9 mouse cellular contexts compared by ENCODE assay signal in the genomic region with DNA sequence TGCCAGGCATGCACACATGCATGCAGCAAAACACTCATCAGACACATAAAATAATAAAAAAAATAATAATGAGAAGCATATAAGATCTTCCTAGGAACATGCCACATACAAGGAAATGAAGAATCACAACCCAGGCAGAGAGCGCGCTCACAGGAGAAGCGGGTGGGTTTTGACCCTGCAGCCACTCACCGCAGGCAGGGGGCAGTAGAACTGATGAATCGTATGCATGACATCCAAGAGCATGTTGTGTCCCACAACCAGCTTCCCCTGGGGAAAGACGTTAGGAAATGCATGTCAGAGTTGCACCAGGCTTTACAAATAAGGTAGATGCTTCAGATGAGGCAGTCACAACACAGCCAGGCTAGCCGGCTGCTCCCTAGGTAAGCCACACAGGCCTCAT. TPM values are rescaled to one million over a fixed set of nuclear protein-coding genes. Genes with fewer than 3 reads are reported as not detected.
DNase-seq lines count a peak whose midpoint lies in the region; ATAC-seq and TF ChIP-seq lines count a peak whose summit lies in the region.
"Had no signal": no experiment of that assay in that cellular context is flagged by ENCODE, and none has a peak within 500 bp of the region (broad histone marks: within the 10 kb centered on the region; RNA-seq: fewer than 3 reads in every experiment).

No protein-coding gene starts in this region.

- peaks cover 0 to 3% of the 10 kb centered on the region in 2 experiments; a peak in 1 of 4 replicates for H3K36me3 ChIP-seq in MEL (ENCODE audit: control insufficient read depth in 1 of 2, insufficient read depth in 2 of 2, low read length in 2 of 2)

- no peaks in the 10 kb centered on the region for H3K27me3 ChIP-seq in MEL (ENCODE audit: control insufficient read depth in 1 of 2, insufficient read depth in 2 of 2, low read length in 2 of 2)
- H3K27me3 ChIP-seq: neural tube, embryonic 12.5 days had no signal

- peak; percentile 52 for DNase-seq in adrenal gland, postnatal 14 days
- no peak for DNase-seq in adrenal gland, postnatal 4 days (ENCODE audit: low spot score in 2 of 2)
- DNase-seq in left cerebral cortex, adult 2 months (ENCODE audit: extremely low spot score in 1 of 2, low spot score in 2 of 2), result no peak
- no peak for DNase-seq in left cerebral cortex, adult 11 months (ENCODE audit: low spot score)
- DNase-seq in MEL (ENCODE audit: low read depth, low spot score), result peak; percentile 16
- peak; percentile 8 for DNase-seq in lung, postnatal 36 days
- no peak for DNase-seq in yolk sac, embryonic 10.5 days (ENCODE audit: low spot score)

- no peaks in the 10 kb centered on the region; a peak in 1 of 4 replicates for H3K4me1 ChIP-seq in MEL (ENCODE audit: control insufficient read depth in 1 of 2, insufficient read depth in 2 of 2, low read length in 2 of 2)
- H3K4me1 ChIP-seq: neural tube, embryonic 12.5 days had no signal

- H3K9me3 ChIP-seq in MEL (replicated peaks; ENCODE audit: insufficient read depth, low read length), result no peaks in the 10 kb centered on the region
- H3K9me3 ChIP-seq: neural tube, embryonic 12.5 days had no signal

- H3K27ac ChIP-seq in left cerebral cortex, adult 2 months, result no peak overlapping the region
- H3K27ac ChIP-seq in MEL (ENCODE audit: control insufficient read depth, low read depth, low read length), result no peak overlapping the region
- H3K27ac ChIP-seq: neural tube, embryonic 12.5 days had no signal

- H3K9ac ChIP-seq in MEL (ENCODE audit: control insufficient read depth, low read depth, low read length, poor library complexity, severe bottlenecking), result no peak overlapping the region
- H3K9ac ChIP-seq: neural tube, embryonic 12.5 days had no signal

- no peaks in the 10 kb centered on the region for H3K79me2 ChIP-seq in MEL (ENCODE audit: control insufficient read depth, insufficient read depth, low read length, poor library complexity)

- no peak for TF ChIP-seq EP300 in MEL (IDR thresholded peaks at IDR 0.05; ENCODE audit: low read depth in 1 of 2, low read length in 2 of 2)

- no peak; the same call in 1 of the 2 replicates for TF ChIP-seq RAD21 in MEL (IDR thresholded peaks at IDR 0.05; ENCODE audit: low read depth, low read length)

- no peak overlapping the region for H3K4me3 ChIP-seq in left cerebral cortex, adult 2 months
- H3K4me3 ChIP-seq in MEL (ENCODE audit: control insufficient read depth in 1 of 2, insufficient read depth in 1 of 2, low read depth in 2 of 2, low read length in 2 of 2), result no peak overlapping the region
- H3K4me3 ChIP-seq: neural tube, embryonic 12.5 days had no signal

- TF ChIP-seq CTCF in left cerebral cortex, adult 2 months (IDR thresholded peaks at IDR 0.05), result peak; percentile 41
- TF ChIP-seq CTCF in MEL (IDR thresholded peaks at IDR 0.05 in 2 of 3, conservative IDR thresholded peaks at IDR 0.05 in 1 of 3; ENCODE audit: control insufficient read depth in 1 of 3, insufficient read depth in 1 of 3, low read depth in 2 of 3, low read length in 3 of 3, poor library complexity in 1 of 3, severe bottlenecking in 1 of 3), result peak; percentile 28 to 53 (median 39); a peak in 5 of 6 replicates

- intact Hi-C loops in left cerebral cortex, adult 2 months (cut with DNase I), result no loop called here

- TF ChIP-seq POLR2A in MEL (IDR thresholded peaks at IDR 0.05; ENCODE audit: control insufficient read depth in 1 of 2, insufficient read depth in 1 of 2, low read depth in 1 of 2, low read length in 2 of 2, poor library complexity in 1 of 2), result no peak

- ATAC-seq in megakaryocyte, adult 5-6 weeks (ENCODE audit: poor library complexity, severe bottlenecking), result no peak

TF ChIP-seq in MEL, 35 proteins besides CTCF, POLR2A, EP300 and RAD21:
- no peak for TF ChIP-seq JUND (IDR thresholded peaks at IDR 0.05; ENCODE audit: low read depth, low read length)
- peak; percentile 20; the same call in 1 of the 2 replicates for TF ChIP-seq SMC3 (IDR thresholded peaks at IDR 0.05; ENCODE audit: low read depth, low read length)
TF ChIP-seq in MEL: peak in this region for 1.

RNA-seq across cellular contexts. Expression of a gene that starts 27.9 kb away (rescaled TPM):
- 34.1 and 34.6 TPM in 2 replicates for total RNA-seq in adrenal gland, postnatal 14 days (2021)
- 10 to 100 TPM; 47.8 to 52.0 TPM for total RNA-seq in adrenal gland, postnatal 4 days (2021)
- 10 to 100 TPM; 21.0 to 22.8 TPM for total RNA-seq in left cerebral cortex, adult 2 months (2021)
- 25.2 and 26.7 TPM in 2 replicates for total RNA-seq in MEL (2012; rRNA removed)
- polyA plus RNA-seq in MEL (2012; ENCODE audit: insufficient read depth in 1 of 2, insufficient read length in 2 of 2, low read depth in 1 of 2, low replicate concordance in 2 of 2, missing spikeins in 1 of 2), result 100 to 1,000 TPM in 1 of 2 experiments, 10 to 100 TPM in 1; 38.2 to 160 TPM
- 6.5 and 8.6 TPM in 2 replicates for total RNA-seq in megakaryocyte, adult 5-6 weeks (2015)
- 21.1 and 21.2 TPM in 2 replicates for total RNA-seq in megakaryocyte, adult 5-6 weeks (2017)

RNA-seq across cellular contexts. Expression of a gene that starts 31.6 kb away (rescaled TPM):
- total RNA-seq in adrenal gland, postnatal 14 days (2021), result 56.5 and 58.6 TPM in 2 replicates
- total RNA-seq in adrenal gland, postnatal 4 days (2021), result 10 to 100 TPM; 52.3 to 55.6 TPM
- 10 to 100 TPM; 34.8 to 40.6 TPM for total RNA-seq in left cerebral cortex, adult 2 months (2021)
- total RNA-seq in MEL (2012; rRNA removed), result 17.2 and 20.6 TPM in 2 replicates
- polyA plus RNA-seq in MEL (2012; ENCODE audit: insufficient read depth in 1 of 2, insufficient read length in 2 of 2, low read depth in 1 of 2, low replicate concordance in 2 of 2, missing spikeins in 1 of 2), result 10 to 100 TPM in 1 of 2 experiments, not detected in 1; 21.8 TPM
- total RNA-seq in megakaryocyte, adult 5-6 weeks (2015), result 31.8 and 37.7 TPM in 2 replicates
- total RNA-seq in megakaryocyte, adult 5-6 weeks (2017), result 40.0 and 45.2 TPM in 2 replicates

RNA-seq across cellular contexts. Expression of a gene that starts 31.7 kb away (rescaled TPM):
- total RNA-seq in adrenal gland, postnatal 14 days (2021), result 6.3 and 8.5 TPM in 2 replicates
- total RNA-seq in adrenal gland, postnatal 4 days (2021), result 1 to 10 TPM; 6.4 to 8.5 TPM
- 1 to 10 TPM; 3.9 to 5.3 TPM for total RNA-seq in left cerebral cortex, adult 2 months (2021)
- 9.1 and 10.8 TPM in 2 replicates for total RNA-seq in MEL (2012; rRNA removed)
- 1 to 10 TPM in 1 of 2 experiments, not detected in 1; 8.8 TPM for polyA plus RNA-seq in MEL (2012; ENCODE audit: insufficient read depth in 1 of 2, insufficient read length in 2 of 2, low read depth in 1 of 2, low replicate concordance in 2 of 2, missing spikeins in 1 of 2)
- 13.9 and 14.6 TPM in 2 replicates for total RNA-seq in megakaryocyte, adult 5-6 weeks (2015)
- 15.5 and 18.5 TPM in 2 replicates for total RNA-seq in megakaryocyte, adult 5-6 weeks (2017)

Comparison
In these comparisons a context has a peak if more than half of its experiments do, and no peak if none do; other contexts are left out.
1. DNase-seq: peak in adrenal gland, postnatal 14 days (single experiment), MEL (single experiment) and lung, postnatal 36 days (single experiment); none in adrenal gland, postnatal 4 days (0 of 2), left cerebral cortex, adult 2 months (0 of 2), left cerebral cortex, adult 11 months (single experiment) and yolk sac, embryonic 10.5 days (single experiment).